In genomic region chr3:51327817-51328216, GRCm38 (mm10) we compare ENCODE assay signal across 14 mouse cellular contexts. TPM values are rescaled to one million over a fixed set of nuclear protein-coding genes. Genes with fewer than 3 reads are reported as not detected.
DNase-seq lines count a peak whose midpoint lies in the region; ATAC-seq and TF ChIP-seq lines count a peak whose summit lies in the region.
"Had no signal": no experiment of that assay in that cellular context is flagged by ENCODE, and none has a peak within 500 bp of the region (broad histone marks: within the 10 kb centered on the region; RNA-seq: fewer than 3 reads in every experiment).

No protein-coding gene starts in this region.

- H3K9ac ChIP-seq in kidney, embryonic 14.5 days (ENCODE audit: low read depth, low read length): no peak overlapping the region
- H3K9ac ChIP-seq in liver, postnatal 0 days (replicated peaks): no peak overlapping the region
- H3K9ac ChIP-seq: embryonic facial prominence, embryonic 12.5 days; forebrain, embryonic 13.5 days; liver, embryonic 12.5 days had no signal

- H3K4me3 ChIP-seq in gastrocnemius, adult 2 months: peak overlapping the region; percentile 41
- no peak overlapping the region for H3K4me3 ChIP-seq in kidney, embryonic 14.5 days (ENCODE audit: low read length)
- H3K4me3 ChIP-seq in liver, postnatal 0 days (ENCODE audit: low read depth, low read length): no peak overlapping the region
- H3K4me3 ChIP-seq: embryonic facial prominence, embryonic 12.5 days; forebrain, embryonic 13.5 days; liver, embryonic 12.5 days; midbrain, embryonic 10.5 days had no signal

- no peaks in the 10 kb centered on the region for H3K36me3 ChIP-seq in kidney, embryonic 14.5 days (ENCODE audit: control insufficient read depth, insufficient read depth, low read length)
- peaks cover 15% of the 10 kb centered on the region for H3K36me3 ChIP-seq in liver, postnatal 0 days (replicated peaks; ENCODE audit: insufficient read depth, low read length)
- H3K36me3 ChIP-seq: embryonic facial prominence, embryonic 12.5 days had no signal

- no peak for ATAC-seq in kidney, embryonic 14.5 days (ENCODE audit: low FRiP score, low TSS enrichment)
- no peak for ATAC-seq in liver, postnatal 0 days

- H3K27me3 ChIP-seq in kidney, embryonic 14.5 days (ENCODE audit: control insufficient read depth, insufficient read depth, low read length): no peaks in the 10 kb centered on the region
- no peaks in the 10 kb centered on the region for H3K27me3 ChIP-seq in liver, postnatal 0 days (ENCODE audit: insufficient read depth, low read length)
- H3K27me3 ChIP-seq: embryonic facial prominence, embryonic 12.5 days; forebrain, embryonic 13.5 days; liver, embryonic 12.5 days had no signal

- H3K27ac ChIP-seq in gastrocnemius, adult 2 months: peak overlapping the region; percentile 65
- no peak overlapping the region for H3K27ac ChIP-seq in kidney, embryonic 14.5 days (ENCODE audit: low read depth, low read length)
- H3K27ac ChIP-seq in liver, postnatal 0 days (ENCODE audit: low read depth): no peak overlapping the region
- H3K27ac ChIP-seq: embryonic facial prominence, embryonic 12.5 days; liver, embryonic 12.5 days; midbrain, embryonic 10.5 days had no signal

- peak; percentile 64 for DNase-seq in gastrocnemius, adult 2 months
- DNase-seq in gastrocnemius, adult 18-20 months (ENCODE audit: low spot score): no peak
- DNase-seq in kidney, postnatal 25 days: peak; percentile 43 to 57
- peak; percentile 53 for DNase-seq in adrenal gland, postnatal 10 days
- DNase-seq in lung, postnatal 14 days: peak; percentile 50
- no peak for DNase-seq in embryo, embryonic 10.5 days (ENCODE audit: low spot score)
- DNase-seq in liver, postnatal 0 days: no peak
- DNase-seq: cerebellum, adult 2 months; thymus, postnatal 4 days had no signal

- no peak overlapping the region for H3K4me2 ChIP-seq in kidney, embryonic 14.5 days (replicated peaks; ENCODE audit: low read depth, low read length)
- no peak overlapping the region for H3K4me2 ChIP-seq in liver, postnatal 0 days (ENCODE audit: low read depth, low read length)
- H3K4me2 ChIP-seq: embryonic facial prominence, embryonic 12.5 days; forebrain, embryonic 13.5 days; liver, embryonic 12.5 days had no signal

- TF ChIP-seq CTCF in gastrocnemius, adult 2 months (IDR thresholded peaks at IDR 0.05): no peak
- TF ChIP-seq CTCF in liver, postnatal 0 days (IDR thresholded peaks at IDR 0.05; ENCODE audit: low read depth): no peak

- H3K4me1 ChIP-seq in kidney, embryonic 14.5 days (ENCODE audit: control insufficient read depth, insufficient read depth, low read length): no peaks in the 10 kb centered on the region
- no peaks in the 10 kb centered on the region for H3K4me1 ChIP-seq in liver, postnatal 0 days (ENCODE audit: insufficient read depth)
- H3K4me1 ChIP-seq: embryonic facial prominence, embryonic 12.5 days had no signal

- H3K9me3 ChIP-seq in kidney, embryonic 14.5 days (ENCODE audit: control insufficient read depth, low read length): 0 out of 2 replicates have a peak, but pooled peaks cover 4% of the 10 kb centered on the region
- H3K9me3 ChIP-seq in liver, postnatal 0 days (ENCODE audit: low read length): peaks cover 4% of the 10 kb centered on the region; the same call in 1 of the 2 replicates
- H3K9me3 ChIP-seq: embryonic facial prominence, embryonic 12.5 days had no signal

- intact Hi-C loops in gastrocnemius, adult 2 months (cut with DNase I): no loop called here

- WGBS in kidney, embryonic 14.5 days: 83% methylated on average over 5 of the region's 5 CpGs
- WGBS in liver, postnatal 0 days (ENCODE audit: insufficient replicate concordance): 89% methylated on average over 5 of the region's 5 CpGs

- TF ChIP-seq EP300 in liver, postnatal 0 days (IDR thresholded peaks at IDR 0.05; ENCODE audit: low read depth): no peak

RNA-seq across cellular contexts. Expression of gene Elf2, which starts 12.6 kb away (rescaled TPM):
- total RNA-seq in gastrocnemius, adult 2 months (2021): 10 to 100 TPM; 50.7 to 53.2 TPM
- total RNA-seq in gastrocnemius, adult 18-20 months (2021): 10 to 100 TPM; 38.5 to 43.6 TPM
- 51.4 and 61.6 TPM in 2 replicates for polyA plus RNA-seq in kidney, embryonic 14.5 days (2014; fragmentation: Nextera tagmentation; extraction: Ambion mirVana)
- total RNA-seq in adrenal gland, postnatal 10 days (2021): 10 to 100 TPM; 84.3 to 94.5 TPM
- polyA plus RNA-seq in liver, postnatal 0 days (2015; fragmentation: Nextera tagmentation; extraction: Ambion mirVana): 19.6 and 22.1 TPM in 2 replicates

Comparison
In these comparisons a context has a peak if more than half of its experiments do, and no peak if none do; other contexts are left out.
1. DNase-seq: peak in gastrocnemius, adult 2 months (single experiment), kidney, postnatal 25 days (2 of 2), adrenal gland, postnatal 10 days (single experiment) and lung, postnatal 14 days (single experiment); none in gastrocnemius, adult 18-20 months (single experiment), embryo, embryonic 10.5 days (single experiment) and liver, postnatal 0 days (single experiment).